Mouse (Mus musculus) liver, embryonic 14.5 days (tissue): Measurements from ENCODE around the gene 2310022A10Rik. TPM values are rescaled to one million over a fixed set of nuclear protein-coding genes. Genes with fewer than 3 reads are reported as not detected.
A peak's percentile ranks its signal among the peaks of the same experiment; 100 is the strongest.

Source experiments
- ATAC-seq: fragments of 200-750 bp; cut with Nextera tagmentation; 2 replicates; pipeline ENCODE4 v1.8.0; 2017; ENCODE audit warnings: moderate number of reproducible peaks, mild to moderate bottlenecking, moderate library complexity; ENCODE audit not compliant: insufficient read depth
- DNase-seq, 3 experiments: peaks; one replicate each; pipeline ENCODE4 v3.0.0-alpha.2; 2012 to 2013; ENCODE audit warnings: low read depth in 3 of 3, low spot score in 3 of 3
- H3K27ac ChIP-seq: fragments of 300-500 bp; sonication (generic); 2 replicates; pipeline ENCODE4 v1.5.1; 2014; ENCODE audit warnings: moderate library complexity, mild to moderate bottlenecking, control low read depth, inconsistent platforms
- H3K27me3 ChIP-seq: fragments of 300-500 bp; sonication (generic); 2 replicates; pipeline ENCODE4 v1.6.1; 2014; ENCODE audit warnings: mild to moderate bottlenecking, low read length, moderate library complexity; ENCODE audit not compliant: control insufficient read depth, insufficient read depth
- H3K36me3 ChIP-seq: fragments of 300-500 bp; sonication (generic); replicated peaks from 2 replicates; pipeline ENCODE4 v1.6.1; 2014; ENCODE audit warnings: low read depth; ENCODE audit not compliant: control insufficient read depth, insufficient read depth
- H3K4me1 ChIP-seq, 2 experiments: fragments of 200-500 bp in 1 of 2; fragments of 300-500 bp in 1 of 2; sonication (generic) in 1 of 2; replicated peaks; 2 replicates each; pipeline ENCODE4 v1.6.1; 2012 to 2014; ENCODE audit warnings: antibody characterized with exemption in 1 of 2, inconsistent platforms in 1 of 2, low read length in 1 of 2; ENCODE audit not compliant: control insufficient read depth in 2 of 2, insufficient read depth in 2 of 2
- H3K4me2 ChIP-seq: fragments of 300-500 bp; sonication (generic); 2 replicates; pipeline ENCODE4 v1.6.1; 2014; ENCODE audit warnings: low read depth, mild to moderate bottlenecking, control low read depth, moderate library complexity
- H3K4me3 ChIP-seq, 2 experiments: fragments of 200-500 bp in 1 of 2; fragments of 300-500 bp in 1 of 2; sonication (generic) in 1 of 2; 2 replicates each; pipeline ENCODE4 v1.5.1; 2012 to 2014; ENCODE audit warnings: low read depth in 2 of 2, low read length in 2 of 2, mild to moderate bottlenecking in 2 of 2, control low read depth in 1 of 2, inconsistent platforms in 1 of 2, moderate library complexity in 1 of 2; ENCODE audit not compliant: insufficient read depth in 1 of 2
- H3K9ac ChIP-seq: fragments of 300-500 bp; sonication (generic); replicated peaks from 2 replicates; pipeline ENCODE4 v1.6.1; 2014; ENCODE audit warnings: mild to moderate bottlenecking, control low read depth, moderate library complexity
- H3K9me3 ChIP-seq: fragments of 300-500 bp; sonication (generic); 2 replicates; pipeline ENCODE4 v1.6.1; 2016; ENCODE audit warnings: low read length, mixed read lengths; ENCODE audit not compliant: control insufficient read depth
- CTCF ChIP-seq: IDR thresholded peaks from 2 replicates; pipeline ENCODE4 v1.5.1; 2016; ENCODE audit warnings: antibody characterized with exemption, low read depth, control low read depth
- EP300 ChIP-seq: IDR thresholded peaks from 2 replicates; pipeline ENCODE4 v1.6.1; 2016; ENCODE audit warnings: antibody characterized with exemption, low read depth
- WGBS: fragments of 180-500 bp; shearing (Covaris S2); extraction: QIAGEN DNeasy Blood & Tissue Kit; methylation state at CpG from one replicate; pipeline ENCODE4 v1.1.7; 2014; ENCODE audit not compliant: insufficient replicate concordance; 5-methylcytosine and 5-hydroxymethylcytosine counted together
- polyA plus RNA-seq, 2 experiments: library from polyadenylated mRNA; depleted of rRNA in 1 of 2; stranded (reverse) in 1 of 2; unstranded in 1 of 2; fragments of >200 nt; fragmentation: Nextera tagmentation in 1 of 2; extraction: Ambion mirVana in 1 of 2; gene quantifications; 2 replicates each; pipeline versions ENCODE4 v1.2.1 to v1.2.3; 2012 to 2014

Gene 2310022A10Rik
- polyA plus RNA-seq, 2 experiments: 12.7 to 13.8 TPM

DNA sequence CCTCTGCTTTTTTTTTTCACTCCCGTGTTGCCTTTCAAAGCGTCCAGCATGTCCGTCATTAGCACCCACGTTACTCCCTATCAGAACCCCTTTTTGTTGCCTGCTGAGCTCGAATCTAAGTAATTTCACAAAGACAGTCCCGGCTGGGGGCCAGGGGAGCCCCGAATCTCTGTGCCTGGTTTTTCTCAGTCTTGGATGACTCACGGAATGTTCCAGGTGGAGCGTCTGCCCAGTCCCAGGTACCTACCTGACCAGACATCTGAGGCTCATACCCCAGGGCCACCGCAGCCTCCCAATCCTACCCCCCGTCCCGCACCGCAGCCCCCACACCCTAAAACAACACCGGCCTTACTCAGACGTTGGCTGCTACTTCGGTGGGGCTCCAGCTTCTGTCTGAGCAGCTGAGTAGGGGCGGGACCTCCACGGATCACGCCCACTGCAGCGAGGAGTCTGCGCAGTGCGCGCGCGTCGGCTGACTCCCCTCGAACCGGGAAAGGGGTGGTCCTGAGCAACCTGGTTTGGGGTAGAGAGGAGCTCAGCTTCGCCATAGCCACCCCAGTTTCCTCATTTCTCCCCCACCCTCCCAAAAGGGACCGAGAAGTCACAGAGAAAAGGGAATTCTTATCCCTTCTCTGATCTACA, 10.5 kb upstream of the 2310022A10Rik start:
- peak overlapping the region; percentile 72 for H3K27ac ChIP-seq
- no peaks in the 10 kb centered on the region for H3K9me3 ChIP-seq
- no peaks in the 10 kb centered on the region for H3K27me3 ChIP-seq
- DNase-seq (peak; percentile 64 to 66 (median 64)), ATAC-seq (peak; percentile 68)
- H3K4me1 ChIP-seq: peaks cover 52 to 54% of the 10 kb centered on the region in 2 experiments
- H3K36me3 ChIP-seq: peaks cover 2% of the 10 kb centered on the region
- peak overlapping the region; percentile 81 to 83 for H3K4me3 ChIP-seq
- H3K4me2 ChIP-seq: peak overlapping the region; percentile 96
- 2% methylated on average over 30 of the region's 30 CpGs for WGBS
- H3K9ac ChIP-seq: peak overlapping the region; percentile 91
- TF ChIP-seq CTCF (no peak), EP300 (no peak)

DNA sequence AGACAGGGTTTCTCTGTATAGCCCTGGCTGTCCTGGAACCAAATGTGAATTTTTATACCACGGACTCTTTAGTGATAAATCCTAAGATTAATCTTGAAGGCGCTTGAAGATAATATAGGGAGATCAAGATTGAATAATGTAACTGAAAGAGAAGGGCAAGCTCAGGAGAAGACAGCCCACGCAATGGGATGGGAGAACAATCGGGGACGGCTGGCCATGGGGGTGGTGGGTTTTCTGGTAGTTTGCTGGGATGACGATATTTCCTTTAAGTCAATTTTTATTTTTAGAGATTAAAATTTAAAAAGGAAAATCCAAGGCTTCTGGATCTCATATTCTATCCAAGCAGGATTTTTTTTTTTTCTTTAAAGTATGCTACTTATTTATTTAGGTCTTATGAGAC, 10.0 kb upstream of the 2310022A10Rik start:
- no peak for DNase-seq
- TF ChIP-seq EP300 (no peak), CTCF (no peak)
- H3K27ac ChIP-seq: peak overlapping the region; percentile 72
- H3K4me2 ChIP-seq: peak overlapping the region; percentile 96
- H3K36me3 ChIP-seq: peaks cover 2% of the 10 kb centered on the region
- peak overlapping the region; percentile 91 for H3K9ac ChIP-seq
- peak overlapping the region in 1 of 2 experiments; percentile 81; a peak in 2 of 4 replicates for H3K4me3 ChIP-seq
- no peaks in the 10 kb centered on the region for H3K27me3 ChIP-seq
- WGBS: 43% methylated on average over 6 of the region's 6 CpGs
- H3K4me1 ChIP-seq: peaks cover 47 to 49% of the 10 kb centered on the region in 2 experiments
- no peaks in the 10 kb centered on the region for H3K9me3 ChIP-seq
- no peak for ATAC-seq

DNA sequence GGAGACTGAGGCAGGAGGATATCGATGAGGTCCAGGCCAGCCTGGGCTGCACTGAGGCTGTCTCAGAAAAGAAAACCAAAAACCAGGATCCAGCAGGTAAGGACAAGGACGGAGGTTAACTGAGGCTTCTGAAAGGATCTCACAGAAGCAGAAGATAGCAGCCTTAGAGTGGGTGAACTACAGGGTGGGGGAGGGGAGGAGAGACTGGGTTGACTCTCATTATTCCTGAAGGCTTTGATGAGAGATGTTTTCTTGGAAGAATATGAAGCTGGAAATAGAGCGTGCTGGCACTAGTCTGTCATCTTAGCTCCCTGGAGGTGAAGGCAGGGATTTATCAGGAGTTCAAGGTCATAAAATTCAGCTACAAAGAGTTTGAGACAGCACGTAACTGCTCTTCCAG, 9.2 kb upstream of the 2310022A10Rik start:
- peaks cover 2% of the 10 kb centered on the region for H3K36me3 ChIP-seq
- no peak for TF ChIP-seq CTCF
- no peak for TF ChIP-seq EP300
- H3K27me3 ChIP-seq: no peaks in the 10 kb centered on the region
- H3K4me1 ChIP-seq: peaks cover 40 to 41% of the 10 kb centered on the region in 2 experiments
- H3K4me2 ChIP-seq: no peak overlapping the region
- H3K27ac ChIP-seq: no peak overlapping the region
- no peak overlapping the region for H3K9ac ChIP-seq
- ATAC-seq (no peak), DNase-seq (no peak)
- no peak overlapping the region for H3K4me3 ChIP-seq
- WGBS: 73% methylated on average over 4 of the region's 4 CpGs
- H3K9me3 ChIP-seq: no peaks in the 10 kb centered on the region

DNA sequence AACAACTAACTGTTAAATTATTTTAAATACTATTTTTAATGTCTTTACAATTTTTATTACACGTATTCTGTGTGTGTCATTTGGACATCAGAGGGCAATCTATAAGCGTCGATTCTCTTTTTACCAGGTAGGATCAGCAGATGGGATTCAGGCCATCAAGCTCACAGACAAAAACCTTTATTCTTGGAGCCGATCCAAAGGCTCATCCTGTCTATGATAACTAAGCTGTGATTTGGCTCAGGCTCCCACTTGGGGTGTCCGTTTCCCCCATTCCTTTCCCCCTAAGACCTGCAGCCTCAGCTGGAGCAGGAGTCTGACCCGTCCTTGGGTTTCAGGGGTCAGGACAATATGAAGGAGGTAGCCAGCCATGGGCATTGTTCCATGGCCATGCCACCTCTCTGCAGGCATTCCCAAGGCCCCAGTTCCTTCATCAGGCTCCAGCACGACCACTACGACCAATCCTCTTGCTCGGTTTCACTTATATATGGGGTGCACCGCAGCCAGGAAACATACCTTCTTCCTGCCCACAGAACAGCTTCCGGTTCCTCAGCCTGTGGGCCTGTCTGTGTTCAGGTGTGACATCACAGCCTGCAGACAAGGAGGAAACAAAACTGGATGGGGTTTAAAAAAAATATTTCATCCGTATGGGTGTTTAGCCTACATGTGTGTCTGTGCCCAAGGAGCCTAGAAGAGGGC, 8.2 kb upstream of the 2310022A10Rik start:
- Histone ChIP-seq H3K36me3 (no peaks in the 10 kb centered on the region; the same call in 1 of the 2 replicates), H3K9ac (no peak overlapping the region), H3K27ac (no peak overlapping the region), H3K4me2 (no peak overlapping the region), H3K9me3 (no peaks in the 10 kb centered on the region), H3K4me3 (no peak overlapping the region), H3K27me3 (no peaks in the 10 kb centered on the region), H3K4me1 (peaks cover 31 to 32% of the 10 kb centered on the region in 2 experiments)
- DNase-seq (no peak), ATAC-seq (no peak)
- 45% methylated on average over 12 of the region's 12 CpGs for WGBS
- no peak for TF ChIP-seq EP300
- TF ChIP-seq CTCF: no peak

DNA sequence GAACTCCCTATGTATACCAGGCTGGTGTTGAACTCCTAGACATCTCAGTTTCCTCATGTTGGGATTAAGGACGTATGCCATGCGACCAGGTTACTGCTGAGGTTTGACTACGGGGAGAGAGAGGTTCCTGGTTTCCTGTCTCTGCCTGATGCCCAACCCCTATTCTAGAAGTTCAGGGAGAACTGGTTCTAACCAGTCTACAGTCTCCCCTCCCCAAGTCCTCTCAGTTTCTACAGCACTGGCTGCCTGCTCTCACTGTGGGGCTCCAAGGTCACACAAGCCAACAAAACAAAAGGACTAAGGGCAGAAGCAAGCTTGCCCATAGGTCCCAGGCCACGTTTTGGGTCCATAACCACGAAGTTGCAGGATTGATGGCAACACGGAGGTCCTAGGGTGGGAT, 3.4 kb upstream of the 2310022A10Rik start:
- TF ChIP-seq EP300 (no peak), CTCF (no peak)
- no peak overlapping the region for H3K27ac ChIP-seq
- H3K4me3 ChIP-seq: no peak overlapping the region
- no peaks in the 10 kb centered on the region for H3K27me3 ChIP-seq
- no peaks in the 10 kb centered on the region for H3K36me3 ChIP-seq
- DNase-seq (no peak), ATAC-seq (no peak)
- WGBS: 47% methylated on average over 6 of the region's 6 CpGs
- H3K4me2 ChIP-seq: no peak overlapping the region
- H3K9me3 ChIP-seq: no peaks in the 10 kb centered on the region
- no peak overlapping the region for H3K9ac ChIP-seq
- peaks cover 10 to 11% of the 10 kb centered on the region in 2 experiments for H3K4me1 ChIP-seq
